Mouse (Mus musculus) midbrain, embryonic 13.5 days (tissue): Measurements from ENCODE around the gene Klf6. TPM values are rescaled to one million over a fixed set of nuclear protein-coding genes. Genes with fewer than 3 reads are reported as not detected.

Experiments used
- microRNA-seq: library from miRNA; unstranded; fragments of <30 nt; microRNA quantifications from one replicate; pipeline ENCODE4, GENCODE M21; 2016
- polyA plus RNA-seq: library from polyadenylated mRNA; unstranded; fragments of >200 nt; fragmentation: Nextera tagmentation; extraction: Ambion mirVana; gene quantifications from 2 replicates; pipeline ENCODE4 v1.2.1, GENCODE M21; 2015

Klf6 gene
- polyA plus RNA-seq, 1 experiment from 2014 or later = 68.3 TPM

Small RNA genes lying within 50 kb of the gene (microRNA-seq; reads per million reads assigned to microRNA genes)
- gene Gm26043 = not detected
